Mouse (Mus musculus) urinary bladder, postnatal 10 days (tissue): Measurements from ENCODE around the gene Mex3a.
"Not testable (repeated sequence)": the region's sequence is repeated elsewhere in the genome, so short reads cannot be mapped to it uniquely, and the experiment has no call there.

ENCODE experiments used
- DNase-seq: peaks from one replicate; pipeline ENCODE4 v3.0.0; 2022; ENCODE audit warnings: low spot score

Gene Mex3a

GRCm38 (mm10) chr3:88571856-88572255, 39.7 kb downstream of the Mex3a start:
- no peak for DNase-seq

DNA sequence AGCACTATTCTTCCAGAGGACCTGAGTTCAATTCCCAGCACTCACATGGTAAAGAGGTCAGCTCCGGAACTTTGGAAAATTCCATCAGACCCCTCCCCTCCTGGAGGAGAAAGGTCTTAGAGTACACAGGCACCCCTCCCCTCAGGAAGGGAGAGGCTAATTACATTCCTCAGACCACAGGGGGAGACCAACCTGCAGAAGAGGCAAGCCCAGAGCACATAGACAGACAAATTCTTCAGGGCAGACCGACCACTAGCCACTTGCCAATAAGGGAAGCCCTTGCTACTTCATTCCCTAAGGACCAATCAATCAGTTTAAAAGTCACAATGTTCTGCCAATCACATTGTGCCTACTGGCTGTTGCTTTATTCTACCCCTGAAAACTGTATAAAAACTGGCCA, 40.6 kb downstream of the Mex3a start:
- no peak for DNase-seq

DNA sequence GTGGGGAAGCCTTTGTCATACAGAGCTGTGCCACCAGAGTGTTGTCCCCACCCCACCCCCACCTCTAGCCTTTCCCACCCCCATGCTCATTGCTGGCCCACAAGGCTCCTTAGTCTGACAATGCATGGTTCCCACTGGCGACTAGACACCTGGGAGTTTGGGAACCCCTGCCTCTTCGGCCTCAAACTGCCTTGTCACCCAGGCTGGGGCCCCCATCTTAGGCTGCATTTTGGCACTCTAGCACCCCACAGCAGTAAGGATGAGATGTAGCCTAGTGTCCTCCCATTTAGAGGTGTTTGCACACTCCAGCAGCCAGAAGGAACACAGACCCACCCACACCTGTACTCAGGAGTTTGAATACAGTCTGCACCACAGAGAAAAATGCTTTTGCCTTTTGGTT, 41.6 kb downstream of the Mex3a start:
- no peak for DNase-seq

GRCm38 (mm10) chr3:88575540-88575939, 43.3 kb downstream of the Mex3a start, which contains the start of gene Ssr2:
Gene Ssr2, plus strand, starts transcription at chr3:88575876.
- DNase-seq, result no peak

DNA sequence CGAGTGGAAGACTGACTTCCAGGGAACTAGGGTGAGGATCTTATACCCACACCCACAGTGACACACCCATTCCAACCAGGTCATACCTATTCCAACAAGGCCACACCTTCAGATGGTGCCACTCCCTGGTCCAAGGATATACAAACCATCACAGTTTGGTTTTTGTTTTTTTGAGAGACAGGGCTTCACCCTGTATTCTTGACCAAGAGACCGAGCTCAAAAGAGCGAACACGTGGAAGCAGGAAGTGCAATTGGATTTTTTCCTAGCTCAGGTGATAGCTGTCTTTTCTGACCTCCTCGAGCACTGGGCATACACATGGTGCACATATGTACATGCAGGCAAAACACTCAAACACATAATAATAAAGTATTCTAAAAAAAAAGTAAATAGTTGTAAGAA, 45.7 kb downstream of the Mex3a start:
- not testable (repeated sequence) for DNase-seq

GRCm38 (mm10) chr3:88578498-88579424, 46.6 kb downstream of the Mex3a start:
- no peak for DNase-seq

DNA sequence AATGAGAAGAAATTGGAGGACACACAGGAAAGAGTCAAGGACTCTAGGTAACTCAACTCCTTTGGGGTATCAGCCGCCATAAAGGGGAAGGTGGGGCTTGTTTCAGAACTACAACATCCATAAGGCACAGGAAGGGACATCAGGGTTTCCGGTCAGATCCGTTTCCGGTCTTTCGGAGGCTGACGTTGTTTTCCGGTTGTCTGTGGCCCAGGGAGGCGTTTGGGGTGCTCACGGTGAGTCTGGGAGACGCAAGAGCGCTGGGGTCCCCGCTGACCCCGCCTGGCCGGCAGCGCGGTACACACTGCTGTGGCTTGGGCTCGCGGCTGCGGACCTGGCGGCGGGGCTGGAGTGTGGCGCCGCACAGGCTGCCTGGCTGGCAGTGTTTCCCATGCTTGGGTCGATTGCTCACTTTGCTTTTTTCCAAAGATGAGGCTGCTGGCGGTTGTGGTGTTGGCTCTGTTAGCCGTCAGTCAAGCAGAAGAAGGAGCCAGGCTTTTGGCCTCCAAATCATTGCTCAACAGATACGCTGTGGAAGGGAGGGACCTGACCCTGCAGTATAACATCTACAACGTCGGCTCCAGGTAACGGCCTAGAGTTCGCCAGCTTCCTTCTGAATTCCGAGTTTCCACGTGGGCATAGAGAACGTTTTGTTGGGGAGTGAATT, 47.4 kb downstream of the Mex3a start:
- no peak for DNase-seq

GRCm38 (mm10) chr3:88585769-88586168, 53.6 kb downstream of the Mex3a start:
- no peak for DNase-seq

DNA sequence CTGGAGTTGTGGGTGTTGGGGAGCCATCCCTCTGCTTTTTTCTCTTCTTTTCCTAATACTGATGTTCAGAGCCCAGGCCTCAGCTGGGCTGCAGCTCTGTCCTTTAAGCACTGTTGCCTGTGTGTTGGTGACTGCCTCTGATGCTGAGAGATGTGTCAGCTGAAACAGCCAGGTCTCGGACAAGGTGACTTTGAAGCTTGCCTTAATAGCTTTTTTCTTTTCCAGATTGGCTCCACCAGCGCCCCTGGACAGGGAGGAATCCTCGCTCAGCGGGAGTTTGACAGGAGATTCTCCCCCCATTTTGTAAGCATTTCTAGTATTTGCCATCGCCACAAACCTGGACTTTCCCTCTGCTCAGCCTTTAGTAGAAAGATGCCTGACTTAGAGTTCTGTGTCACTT, 54.4 kb downstream of the Mex3a start:
- DNase-seq, result no peak

GRCm38 (mm10) chr3:88590246-88590645, 58.1 kb downstream of the Mex3a start:
- DNase-seq, result no peak
